Mouse (Mus musculus): ENCODE results near the gene Rell1. TPM values are rescaled to one million over a fixed set of nuclear protein-coding genes. Genes with fewer than 3 reads are reported as not detected.

Rell1 gene
- polyA plus RNA-seq, 1 experiment from 2014 or later, result 28.1 TPM

- no peak for ATAC-seq (ENCODE audit: low FRiP score, low TSS enrichment)
- WGBS, result 74% methylated on average over 11 of the region's 11 CpGs
- H3K27ac ChIP-seq (ENCODE audit: low read length), result no peak overlapping the region
- H3K4me2 ChIP-seq (replicated peaks; ENCODE audit: low read depth, low read length), result no peak overlapping the region
- H3K4me1 ChIP-seq (ENCODE audit: insufficient read depth, low read length), result peaks cover 18% of the 10 kb centered on the region
- H3K4me3 ChIP-seq (ENCODE audit: low read length), result no peak overlapping the region
- no peak overlapping the region for H3K9ac ChIP-seq (replicated peaks; ENCODE audit: low read length)
- no peaks in the 10 kb centered on the region for H3K9me3 ChIP-seq (ENCODE audit: low read length)
- H3K27me3 ChIP-seq (ENCODE audit: insufficient read depth, low read length), result no peaks in the 10 kb centered on the region
- no peaks in the 10 kb centered on the region for H3K36me3 ChIP-seq (ENCODE audit: insufficient read depth, low read length)
Measured at GRCm38 (mm10) chr5:63956411-63956810, 12.3 kb downstream of the Rell1 start.

GRCm38 (mm10) chr5:63953401-63954032 lies 15.2 kb downstream of the Rell1 start:
- 87% methylated on average over 15 of the region's 15 CpGs for WGBS
- no peaks in the 10 kb centered on the region for H3K9me3 ChIP-seq (ENCODE audit: low read length)
- H3K4me3 ChIP-seq (ENCODE audit: low read length), result no peak overlapping the region
- ATAC-seq (ENCODE audit: low FRiP score, low TSS enrichment), result no peak
- no peak overlapping the region for H3K9ac ChIP-seq (replicated peaks; ENCODE audit: low read length)
- H3K4me1 ChIP-seq (ENCODE audit: insufficient read depth, low read length), result peaks cover 42% of the 10 kb centered on the region
- no peaks in the 10 kb centered on the region for H3K36me3 ChIP-seq (ENCODE audit: insufficient read depth, low read length)
- no peak overlapping the region for H3K4me2 ChIP-seq (replicated peaks; ENCODE audit: low read depth, low read length)
- H3K27ac ChIP-seq (ENCODE audit: low read length), result no peak overlapping the region
- no peaks in the 10 kb centered on the region for H3K27me3 ChIP-seq (ENCODE audit: insufficient read depth, low read length)

DNA sequence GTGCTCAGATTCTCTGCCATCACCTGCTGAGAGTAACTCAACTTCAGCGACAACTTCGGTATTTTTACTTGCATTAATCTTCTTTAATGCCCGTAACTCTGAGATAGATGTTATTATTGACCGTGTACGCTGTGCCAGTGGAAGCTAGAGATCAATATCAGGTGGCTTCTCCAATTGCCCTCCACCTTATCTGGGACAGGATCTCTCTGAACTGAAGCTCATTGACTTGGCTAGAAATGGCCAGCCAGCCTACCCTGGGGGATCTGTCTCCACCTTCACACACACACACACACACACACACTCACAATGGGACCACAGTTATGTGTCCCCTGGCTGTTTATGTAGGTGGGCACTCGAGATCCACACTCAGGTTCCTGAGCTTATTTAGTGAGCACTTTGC lies 16.7 kb downstream of the Rell1 start:
- Histone ChIP-seq H3K36me3 (ENCODE audit: insufficient read depth, low read length) (no peaks in the 10 kb centered on the region), H3K4me1 (ENCODE audit: insufficient read depth, low read length) (peaks cover 47% of the 10 kb centered on the region), H3K27ac (ENCODE audit: low read length) (peak overlapping the region; percentile 48), H3K4me2 (replicated peaks; ENCODE audit: low read depth, low read length) (no peak overlapping the region), H3K9me3 (ENCODE audit: low read length) (no peaks in the 10 kb centered on the region), H3K9ac (replicated peaks; ENCODE audit: low read length) (no peak overlapping the region), H3K27me3 (ENCODE audit: insufficient read depth, low read length) (no peaks in the 10 kb centered on the region), H3K4me3 (ENCODE audit: low read length) (no peak overlapping the region)
- 59% methylated on average over 6 of the region's 6 CpGs for WGBS
- no peak for ATAC-seq (ENCODE audit: low FRiP score, low TSS enrichment)

GRCm38 (mm10) chr5:63951421-63951911 lies 17.2 kb downstream of the Rell1 start:
- no peak overlapping the region for H3K4me3 ChIP-seq (ENCODE audit: low read length)
- H3K9me3 ChIP-seq (ENCODE audit: low read length), result no peaks in the 10 kb centered on the region
- no peaks in the 10 kb centered on the region for H3K27me3 ChIP-seq (ENCODE audit: insufficient read depth, low read length)
- H3K4me1 ChIP-seq (ENCODE audit: insufficient read depth, low read length), result peaks cover 44% of the 10 kb centered on the region
- H3K4me2 ChIP-seq (replicated peaks; ENCODE audit: low read depth, low read length), result no peak overlapping the region
- peak overlapping the region; percentile 63; the same call in 1 of the 2 replicates for H3K27ac ChIP-seq (ENCODE audit: low read length)
- 59% methylated on average over 11 of the region's 11 CpGs for WGBS
- H3K36me3 ChIP-seq (ENCODE audit: insufficient read depth, low read length), result no peaks in the 10 kb centered on the region
- H3K9ac ChIP-seq (replicated peaks; ENCODE audit: low read length), result no peak overlapping the region
- ATAC-seq (ENCODE audit: low FRiP score, low TSS enrichment), result peak; percentile 55; the same call in 1 of the 2 replicates

- Histone ChIP-seq H3K27me3 (ENCODE audit: insufficient read depth, low read length) (no peaks in the 10 kb centered on the region), H3K4me3 (ENCODE audit: low read length) (no peak overlapping the region), H3K4me1 (ENCODE audit: insufficient read depth, low read length) (peaks cover 44% of the 10 kb centered on the region), H3K9me3 (ENCODE audit: low read length) (no peaks in the 10 kb centered on the region), H3K36me3 (ENCODE audit: insufficient read depth, low read length) (no peaks in the 10 kb centered on the region), H3K9ac (replicated peaks; ENCODE audit: low read length) (no peak overlapping the region), H3K27ac (ENCODE audit: low read length) (peak overlapping the region; percentile 72), H3K4me2 (replicated peaks; ENCODE audit: low read depth, low read length) (no peak overlapping the region)
- 23% methylated on average over 3 of the region's 3 CpGs for WGBS
- peak; percentile 55; the same call in 1 of the 2 replicates for ATAC-seq (ENCODE audit: low FRiP score, low TSS enrichment)
Measured at GRCm38 (mm10) chr5:63949195-63949594, 19.5 kb downstream of the Rell1 start.

DNA sequence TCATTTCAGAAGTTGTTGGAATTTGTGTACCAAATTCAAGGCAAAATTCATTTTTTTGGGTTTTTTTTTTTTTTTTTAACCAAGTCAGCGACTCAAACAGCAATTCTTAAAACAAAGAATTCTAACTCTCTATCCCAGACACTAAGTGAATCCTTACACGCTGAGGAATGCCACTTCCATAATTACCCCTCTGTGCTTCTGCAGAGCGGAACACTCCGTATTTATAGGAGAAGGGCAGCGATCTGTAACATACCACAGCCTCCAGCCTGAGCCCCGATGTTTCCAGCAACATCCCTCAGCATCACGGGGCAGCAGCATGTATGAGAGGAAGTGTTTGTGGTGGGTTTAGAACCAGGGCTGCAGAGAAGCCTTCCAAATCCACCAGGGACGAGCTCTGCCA lies 21.2 kb downstream of the Rell1 start:
- ATAC-seq (ENCODE audit: low FRiP score, low TSS enrichment), result no peak
- H3K9ac ChIP-seq (replicated peaks; ENCODE audit: low read length), result no peak overlapping the region
- H3K36me3 ChIP-seq (ENCODE audit: insufficient read depth, low read length), result no peaks in the 10 kb centered on the region
- no peak overlapping the region for H3K4me2 ChIP-seq (replicated peaks; ENCODE audit: low read depth, low read length)
- WGBS, result 49% methylated on average over 8 of the region's 8 CpGs
- H3K4me3 ChIP-seq (ENCODE audit: low read length), result no peak overlapping the region
- no peaks in the 10 kb centered on the region for H3K9me3 ChIP-seq (ENCODE audit: low read length)
- H3K27me3 ChIP-seq (ENCODE audit: insufficient read depth, low read length), result no peaks in the 10 kb centered on the region
- no peak overlapping the region for H3K27ac ChIP-seq (ENCODE audit: low read length)
- H3K4me1 ChIP-seq (ENCODE audit: insufficient read depth, low read length), result peaks cover 42% of the 10 kb centered on the region

DNA sequence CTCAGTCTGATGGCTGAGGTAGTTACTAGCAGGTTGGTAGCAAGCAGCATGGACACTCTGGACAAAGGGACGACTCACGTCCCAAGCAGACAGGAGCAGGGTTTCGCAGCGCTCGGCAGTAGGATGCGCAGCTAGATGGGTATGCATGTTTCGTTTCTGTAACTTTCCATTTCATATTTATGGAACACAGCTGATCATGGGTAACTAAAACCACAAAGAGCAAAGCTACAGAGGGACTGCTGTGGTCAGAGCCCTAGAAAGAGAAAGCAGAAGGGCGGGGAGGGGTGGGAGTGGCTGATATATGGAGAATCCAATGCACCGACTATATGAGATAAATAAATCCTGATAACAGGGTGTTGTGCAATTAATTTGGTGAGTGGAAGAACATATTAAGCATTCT lies 25.4 kb downstream of the Rell1 start:
- ATAC-seq (ENCODE audit: low FRiP score, low TSS enrichment), result no peak
- Histone ChIP-seq H3K9ac (replicated peaks; ENCODE audit: low read length) (no peak overlapping the region), H3K4me1 (ENCODE audit: insufficient read depth, low read length) (peaks cover 4% of the 10 kb centered on the region; the same call in 1 of the 2 replicates), H3K4me2 (replicated peaks; ENCODE audit: low read depth, low read length) (no peak overlapping the region), H3K27me3 (ENCODE audit: insufficient read depth, low read length) (no peaks in the 10 kb centered on the region), H3K9me3 (ENCODE audit: low read length) (no peaks in the 10 kb centered on the region), H3K27ac (ENCODE audit: low read length) (no peak overlapping the region), H3K4me3 (ENCODE audit: low read length) (no peak overlapping the region), H3K36me3 (ENCODE audit: insufficient read depth, low read length) (no peaks in the 10 kb centered on the region)
- 89% methylated on average over 9 of the region's 9 CpGs for WGBS

DNA sequence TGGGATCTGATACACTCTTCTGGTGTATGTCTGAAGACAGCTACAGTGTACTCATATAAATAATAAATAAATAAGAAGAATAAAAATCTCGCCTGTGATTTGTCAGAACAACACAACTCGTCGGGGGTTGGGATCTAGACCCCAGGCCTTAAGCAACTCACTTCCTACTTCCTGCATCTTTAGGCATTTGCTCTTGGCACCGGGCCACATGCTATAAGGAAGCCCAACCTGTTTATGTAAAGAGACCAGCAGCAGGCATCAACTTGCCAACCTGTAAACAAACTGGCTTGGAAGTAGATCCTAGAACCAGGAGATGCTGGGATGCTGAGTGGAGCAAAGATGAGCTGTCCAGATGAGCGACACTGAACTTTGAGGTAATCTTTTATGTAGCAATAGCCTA lies 26.8 kb downstream of the Rell1 start:
- Histone ChIP-seq H3K9ac (replicated peaks; ENCODE audit: low read length) (no peak overlapping the region), H3K27ac (ENCODE audit: low read length) (no peak overlapping the region), H3K9me3 (ENCODE audit: low read length) (no peaks in the 10 kb centered on the region), H3K36me3 (ENCODE audit: insufficient read depth, low read length) (no peaks in the 10 kb centered on the region), H3K4me1 (ENCODE audit: insufficient read depth, low read length) (peaks cover 3% of the 10 kb centered on the region), H3K27me3 (ENCODE audit: insufficient read depth, low read length) (no peaks in the 10 kb centered on the region), H3K4me2 (replicated peaks; ENCODE audit: low read depth, low read length) (no peak overlapping the region), H3K4me3 (ENCODE audit: low read length) (no peak overlapping the region)
- WGBS, result 61% methylated on average over 5 of the region's 5 CpGs
- ATAC-seq (ENCODE audit: low FRiP score, low TSS enrichment), result no peak

- Histone ChIP-seq H3K36me3 (ENCODE audit: insufficient read depth, low read length) (peaks cover 6% of the 10 kb centered on the region; the same call in 1 of the 2 replicates), H3K9ac (replicated peaks; ENCODE audit: low read length) (no peak overlapping the region), H3K4me3 (ENCODE audit: low read length) (no peak overlapping the region), H3K4me2 (replicated peaks; ENCODE audit: low read depth, low read length) (no peak overlapping the region), H3K9me3 (ENCODE audit: low read length) (no peaks in the 10 kb centered on the region), H3K27me3 (ENCODE audit: insufficient read depth, low read length) (no peaks in the 10 kb centered on the region), H3K27ac (ENCODE audit: low read length) (no peak overlapping the region), H3K4me1 (ENCODE audit: insufficient read depth, low read length) (peaks cover 4% of the 10 kb centered on the region)
- no peak for ATAC-seq (ENCODE audit: low FRiP score, low TSS enrichment)
- WGBS, result 67% methylated on average over 4 of the region's 4 CpGs
Measured at GRCm38 (mm10) chr5:63938575-63938974, 30.1 kb downstream of the Rell1 start.

DNA sequence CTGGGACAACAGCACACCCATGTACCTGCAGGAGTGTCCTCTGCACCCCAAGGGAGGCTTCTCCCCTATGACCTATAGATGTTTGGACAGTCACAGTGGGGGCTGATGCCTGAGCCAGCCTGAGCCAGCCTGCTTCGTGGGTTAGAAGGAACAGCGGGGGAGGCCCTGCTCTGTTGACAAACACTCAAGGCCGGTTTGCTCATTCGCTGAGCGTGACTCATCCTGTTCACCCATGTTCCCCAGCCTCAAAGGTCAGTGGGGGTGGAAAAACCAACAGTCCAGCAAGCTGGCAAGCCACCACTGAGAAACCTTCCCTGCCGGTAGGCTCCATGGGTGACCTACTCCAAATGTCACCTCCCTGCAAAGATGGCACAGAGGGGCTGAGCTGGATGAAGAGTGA lies 32.0 kb downstream of the Rell1 start:
- peaks cover 14% of the 10 kb centered on the region for H3K4me1 ChIP-seq (ENCODE audit: insufficient read depth, low read length)
- no peaks in the 10 kb centered on the region for H3K9me3 ChIP-seq (ENCODE audit: low read length)
- H3K27ac ChIP-seq (ENCODE audit: low read length), result no peak overlapping the region
- ATAC-seq (ENCODE audit: low FRiP score, low TSS enrichment), result peak; percentile 84
- no peak overlapping the region for H3K4me2 ChIP-seq (replicated peaks; ENCODE audit: low read depth, low read length)
- no peak overlapping the region for H3K9ac ChIP-seq (replicated peaks; ENCODE audit: low read length)
- H3K4me3 ChIP-seq (ENCODE audit: low read length), result no peak overlapping the region
- H3K27me3 ChIP-seq (ENCODE audit: insufficient read depth, low read length), result no peaks in the 10 kb centered on the region
- H3K36me3 ChIP-seq (ENCODE audit: insufficient read depth, low read length), result peaks cover 6% of the 10 kb centered on the region; the same call in 1 of the 2 replicates
- WGBS, result 23% methylated on average over 6 of the region's 6 CpGs
